ENCODE assay signal across 8 mouse cellular contexts in the genomic region with DNA sequence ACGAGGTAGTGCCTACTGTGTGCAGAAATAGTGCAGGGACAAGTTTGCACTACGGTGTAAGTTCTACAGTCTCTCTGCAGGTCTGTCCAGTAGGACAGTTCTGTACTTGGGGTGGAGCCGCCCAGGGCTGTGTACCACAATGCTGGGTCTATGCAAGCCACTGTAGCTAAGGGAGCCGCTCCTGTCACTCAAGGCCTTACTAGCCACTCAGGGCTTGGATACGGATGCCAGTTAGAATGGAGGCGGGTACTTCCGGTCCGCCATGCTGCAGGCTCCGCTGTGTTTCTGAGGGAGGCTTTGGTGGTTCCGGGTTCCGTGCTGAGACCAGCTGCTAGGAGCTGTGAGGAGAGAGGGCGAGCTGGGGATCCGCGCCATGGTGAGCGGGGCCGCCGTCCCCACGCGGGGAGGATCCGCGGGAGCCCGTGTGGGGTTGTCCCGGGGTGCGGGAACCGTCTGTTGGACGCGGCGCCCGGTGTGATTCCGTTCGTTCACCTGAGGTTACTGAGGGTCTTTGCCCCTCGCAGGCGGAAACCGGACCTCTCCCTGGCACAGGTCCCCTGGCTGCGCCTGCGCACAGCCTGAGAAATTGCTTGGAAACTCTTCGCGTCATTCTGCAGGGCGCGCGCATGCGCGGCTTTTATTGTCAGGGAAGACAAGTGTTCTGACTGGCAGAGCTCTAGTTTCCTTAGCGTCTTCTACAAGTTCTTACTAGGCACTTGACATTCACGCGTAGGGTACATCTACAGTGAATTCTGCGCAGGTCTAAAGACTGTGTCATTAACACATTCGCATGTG. TPM values are rescaled to one million over a fixed set of nuclear protein-coding genes. Genes with fewer than 3 reads are reported as not detected.
DNase-seq lines count a peak whose midpoint lies in the region; ATAC-seq and TF ChIP-seq lines count a peak whose summit lies in the region.
"Not testable (repeated sequence)": the region's sequence is repeated elsewhere in the genome, so short reads cannot be mapped to it uniquely, and the experiment has no call there.

No protein-coding gene starts in this region.

- H3K27me3 ChIP-seq in heart, embryonic 13.5 days (replicated peaks); kidney, embryonic 16.5 days (ENCODE audit: insufficient read depth, low read length); midbrain, postnatal 0 days (ENCODE audit: insufficient read depth, low read length): not testable (repeated sequence)

- peaks cover 28% of the 10 kb centered on the region for H3K36me3 ChIP-seq in heart, embryonic 13.5 days
- H3K36me3 ChIP-seq in kidney, embryonic 16.5 days (ENCODE audit: insufficient read depth, low read length), result peaks cover 10% of the 10 kb centered on the region; the same call in 1 of the 2 replicates
- H3K36me3 ChIP-seq in midbrain, postnatal 0 days (ENCODE audit: insufficient read depth, low read length), result not testable (repeated sequence)

- under 1% methylated on average over 12 of the region's 48 CpGs for WGBS in heart, embryonic 13.5 days
- WGBS in kidney, embryonic 16.5 days, result 3% methylated on average over 11 of the region's 48 CpGs
- WGBS in midbrain, postnatal 0 days, result 4% methylated on average over 12 of the region's 48 CpGs

- H3K27ac ChIP-seq in heart, embryonic 13.5 days (replicated peaks); kidney, embryonic 16.5 days (ENCODE audit: low read length); midbrain, postnatal 0 days (ENCODE audit: low read depth, low read length): not testable (repeated sequence)

- not testable (repeated sequence) for H3K4me1 ChIP-seq in heart, embryonic 13.5 days; kidney, embryonic 16.5 days (ENCODE audit: insufficient read depth, low read length); midbrain, postnatal 0 days (ENCODE audit: insufficient read depth, low read length)

- H3K4me2 ChIP-seq in heart, embryonic 13.5 days, result peak overlapping the region; percentile 64
- H3K4me2 ChIP-seq in kidney, embryonic 16.5 days (replicated peaks; ENCODE audit: low read depth, low read length), result peak overlapping the region; percentile 46
- peak overlapping the region; percentile 36 for H3K4me2 ChIP-seq in midbrain, postnatal 0 days (ENCODE audit: low read depth, low read length, poor library complexity, severe bottlenecking)

- peak; percentile 95 for ATAC-seq in CD4-positive, CD25-positive, alpha-beta regulatory T cell, adult 4 months
- ATAC-seq in heart, embryonic 13.5 days (ENCODE audit: extremely low read depth, insufficient number of reproducible peaks, low FRiP score, low TSS enrichment), result peak; percentile 97
- ATAC-seq in kidney, embryonic 16.5 days (ENCODE audit: low FRiP score, low TSS enrichment), result peak; percentile 100
- ATAC-seq in midbrain, postnatal 0 days (ENCODE audit: low FRiP score), result peak; percentile 100

- peak overlapping the region; percentile 53 for H3K4me3 ChIP-seq in heart, embryonic 13.5 days
- H3K4me3 ChIP-seq in kidney, embryonic 16.5 days (ENCODE audit: low read length), result peak overlapping the region; percentile 39
- peak overlapping the region; percentile 34 for H3K4me3 ChIP-seq in midbrain, postnatal 0 days (ENCODE audit: low read depth, low read length)

- peak overlapping the region; percentile 62 for H3K9ac ChIP-seq in heart, embryonic 13.5 days
- H3K9ac ChIP-seq in kidney, embryonic 16.5 days (replicated peaks; ENCODE audit: low read length), result 0 out of 2 replicates have a peak overlapping the region, but pooled peaks have one; percentile 19
- not testable (repeated sequence) for H3K9ac ChIP-seq in midbrain, postnatal 0 days (replicated peaks; ENCODE audit: low read length, poor library complexity, severe bottlenecking)

- not testable (repeated sequence) for TF ChIP-seq CTCF in midbrain, postnatal 0 days (IDR thresholded peaks at IDR 0.05)

- peak; percentile 19 for DNase-seq in c-Kit-negative CD71-positive TER-119-positive erythroid progenitor cells, embryonic 14.5 days (ENCODE audit: low read depth, low spot score)
- peak; percentile 14 for DNase-seq in fat pad, adult 2 months (ENCODE audit: extremely low read depth, low read depth, low spot score)
- DNase-seq in liver, result peak; percentile 84
- DNase-seq in midbrain, postnatal 0 days (ENCODE audit: low spot score), result peak; percentile 91
- peak; percentile 77 to 81 for DNase-seq in spleen, postnatal 36 days (ENCODE audit: low spot score in 2 of 2)

- H3K9me3 ChIP-seq in heart, embryonic 13.5 days; midbrain, postnatal 0 days (ENCODE audit: low read length): not testable (repeated sequence)
- peaks cover 15% of the 10 kb centered on the region; the same call in 1 of the 2 replicates for H3K9me3 ChIP-seq in kidney, embryonic 16.5 days (ENCODE audit: low read length)

RNA-seq across cellular contexts. Expression of a gene that starts 51.0 kb away (rescaled TPM):
- 10 to 100 TPM; 12.3 to 20.0 TPM for polyA plus RNA-seq in CD4-positive, CD25-positive, alpha-beta regulatory T cell, adult 4 months (2017; shearing (Covaris generic))
- polyA plus RNA-seq in heart, embryonic 13.5 days (2015; fragmentation: Nextera tagmentation; extraction: Ambion mirVana), result 10.8 and 11.1 TPM in 2 replicates
- polyA plus RNA-seq in kidney, embryonic 16.5 days (2015; fragmentation: Nextera tagmentation; extraction: Ambion mirVana), result 16.9 and 17.6 TPM in 2 replicates
- 8.3 and 11.2 TPM in 2 replicates for total RNA-seq in midbrain, postnatal 0 days (2014; rRNA removed)
- 7.5 and 8.2 TPM in 2 replicates for polyA plus RNA-seq in midbrain, postnatal 0 days (2015; fragmentation: Nextera tagmentation; extraction: Ambion mirVana)

Comparison
In these comparisons a context has a peak if more than half of its experiments do, and no peak if none do; other contexts are left out.
1. DNase-seq: peak in every context shown above with its lines; median percentile 91 in midbrain, postnatal 0 days; 84 in liver; 79 in spleen, postnatal 36 days; 19 in c-Kit-negative CD71-positive TER-119-positive erythroid progenitor cells, embryonic 14.5 days; 14 in fat pad, adult 2 months.